Comparison of ENCODE assay signal across 7 mouse cellular contexts in the genomic region with DNA sequence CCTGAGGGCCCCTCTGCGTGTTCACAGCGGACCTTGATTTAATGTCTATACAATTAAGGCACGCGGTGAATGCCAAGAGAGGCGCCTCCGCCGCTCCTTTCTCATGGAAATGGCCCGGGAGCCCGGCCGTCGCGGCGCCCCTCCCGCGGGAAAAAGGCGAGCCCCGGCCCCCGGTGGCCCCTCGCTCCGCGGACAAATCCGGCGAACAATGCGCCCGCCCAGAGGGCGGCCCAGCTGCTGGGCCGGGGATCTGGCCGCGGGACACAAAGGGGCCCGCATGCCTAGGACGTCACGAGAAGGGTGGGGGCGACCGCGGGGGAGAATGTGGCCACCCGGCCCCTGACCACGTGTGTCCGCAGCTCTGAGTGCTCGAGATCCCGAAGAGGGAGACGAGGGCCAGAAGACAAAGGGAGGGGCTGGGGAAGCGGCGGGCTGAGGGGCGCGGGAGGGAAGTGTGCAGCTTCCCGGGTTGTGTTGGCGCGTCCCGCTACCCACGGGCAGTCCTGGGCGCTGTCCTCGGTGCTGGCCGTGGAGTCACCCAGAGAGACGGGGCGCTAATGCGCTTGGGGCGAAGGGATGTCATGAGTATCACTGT. TPM values are rescaled to one million over a fixed set of nuclear protein-coding genes. Genes with fewer than 3 reads are reported as not detected.
A peak's percentile ranks its signal among the peaks of the same experiment; 100 is the strongest.
DNase-seq lines count a peak whose midpoint lies in the region; ATAC-seq and TF ChIP-seq lines count a peak whose summit lies in the region.

No protein-coding gene starts in this region.

- peak overlapping the region; percentile 68 to 77 for H3K4me3 ChIP-seq in ES-E14 (ENCODE audit: insufficient read depth in 1 of 2, low read depth in 1 of 2, low read length in 2 of 2, poor library complexity in 1 of 2, severe bottlenecking in 1 of 2)
- peak overlapping the region; percentile 50 for H3K4me3 ChIP-seq in embryonic facial prominence, embryonic 13.5 days
- H3K4me3 ChIP-seq in hindbrain, embryonic 14.5 days (replicated peaks; ENCODE audit: low read length): peak overlapping the region; percentile 92
- peak overlapping the region; percentile 46 for H3K4me3 ChIP-seq in stomach, embryonic 16.5 days (replicated peaks; ENCODE audit: low read length)

- peak overlapping the region; percentile 85 for H3K4me2 ChIP-seq in embryonic facial prominence, embryonic 13.5 days
- peak overlapping the region; percentile 77 for H3K4me2 ChIP-seq in hindbrain, embryonic 14.5 days (replicated peaks)
- H3K4me2 ChIP-seq in stomach, embryonic 16.5 days (ENCODE audit: low read depth, low read length): peak overlapping the region; percentile 65

- H3K4me1 ChIP-seq in ES-E14 (ENCODE audit: control insufficient read depth in 2 of 2, insufficient read depth in 2 of 2, low read length in 2 of 2, poor library complexity in 1 of 2): peaks cover 5 to 18% of the 10 kb centered on the region in 2 experiments; a peak in 3 of 4 replicates
- H3K4me1 ChIP-seq in embryonic facial prominence, embryonic 13.5 days: peaks cover 25% of the 10 kb centered on the region
- peaks cover 38% of the 10 kb centered on the region for H3K4me1 ChIP-seq in hindbrain, embryonic 14.5 days (replicated peaks; ENCODE audit: control insufficient read depth, insufficient read depth, low read length)
- peaks cover 18% of the 10 kb centered on the region for H3K4me1 ChIP-seq in stomach, embryonic 16.5 days (ENCODE audit: control insufficient read depth, insufficient read depth, low read length)

- DNase-seq in ES-E14 (ENCODE audit: low read depth, low spot score): no peak
- peak; percentile 84 for DNase-seq in adrenal gland, postnatal 14 days
- no peak for DNase-seq in hindbrain, embryonic 14.5 days (ENCODE audit: low spot score)
- peak; percentile 37 to 56 for DNase-seq in left cerebral cortex, adult 8-10 months (ENCODE audit: low spot score in 2 of 2)

- no peaks in the 10 kb centered on the region for H3K9me3 ChIP-seq in ES-E14 (ENCODE audit: control insufficient read depth, insufficient read depth, low read depth, low read length)
- no peaks in the 10 kb centered on the region for H3K9me3 ChIP-seq in embryonic facial prominence, embryonic 13.5 days
- no peaks in the 10 kb centered on the region for H3K9me3 ChIP-seq in hindbrain, embryonic 14.5 days (ENCODE audit: control insufficient read depth, low read length)
- H3K9me3 ChIP-seq in stomach, embryonic 16.5 days (replicated peaks; ENCODE audit: control insufficient read depth, low read length): no peaks in the 10 kb centered on the region

- peaks cover 87% of the 10 kb centered on the region for H3K27me3 ChIP-seq in embryonic facial prominence, embryonic 13.5 days
- H3K27me3 ChIP-seq in hindbrain, embryonic 14.5 days (ENCODE audit: control insufficient read depth, insufficient read depth, low read length): no peaks in the 10 kb centered on the region
- H3K27me3 ChIP-seq in stomach, embryonic 16.5 days (ENCODE audit: control insufficient read depth, insufficient read depth, low read length): peaks cover 77% of the 10 kb centered on the region

- 0 out of 2 replicates have a peak overlapping the region, but pooled peaks have one; percentile 27 for H3K9ac ChIP-seq in ES-E14 (ENCODE audit: insufficient read depth, low read depth, low read length, poor library complexity, severe bottlenecking)
- peak overlapping the region; percentile 49; the same call in 1 of the 2 replicates for H3K9ac ChIP-seq in embryonic facial prominence, embryonic 13.5 days
- H3K9ac ChIP-seq in hindbrain, embryonic 14.5 days: peak overlapping the region; percentile 99
- no peak overlapping the region for H3K9ac ChIP-seq in stomach, embryonic 16.5 days (ENCODE audit: low read length)

- H3K27ac ChIP-seq in ES-E14 (ENCODE audit: insufficient read depth, low read depth, low read length, poor library complexity, severe bottlenecking): no peak overlapping the region
- H3K27ac ChIP-seq in embryonic facial prominence, embryonic 13.5 days: no peak overlapping the region
- peak overlapping the region; percentile 99 for H3K27ac ChIP-seq in hindbrain, embryonic 14.5 days
- H3K27ac ChIP-seq in stomach, embryonic 16.5 days (ENCODE audit: low read length): no peak overlapping the region

- in situ Hi-C loops in ES-E14 (cut with MboI; ENCODE audit: low sequenced_read_pairs in 2 of 2, unreplicated experiment in 2 of 2): loop anchor here (10.0 kb wide), 1 partner anchor 89 kb away; no protein-coding TSS in a partner anchor

- no peaks in the 10 kb centered on the region for H3K36me3 ChIP-seq in ES-E14 (ENCODE audit: control insufficient read depth, insufficient read depth, low read length, poor library complexity, severe bottlenecking)
- H3K36me3 ChIP-seq in embryonic facial prominence, embryonic 13.5 days: no peaks in the 10 kb centered on the region
- H3K36me3 ChIP-seq in hindbrain, embryonic 14.5 days (replicated peaks; ENCODE audit: control insufficient read depth, insufficient read depth): peaks cover 7% of the 10 kb centered on the region
- H3K36me3 ChIP-seq in stomach, embryonic 16.5 days (ENCODE audit: control insufficient read depth, insufficient read depth, low read length): no peaks in the 10 kb centered on the region

- 1% methylated on average over 57 of the region's 57 CpGs for WGBS in embryonic facial prominence, embryonic 13.5 days
- under 1% methylated on average over 57 of the region's 57 CpGs for WGBS in hindbrain, embryonic 14.5 days
- WGBS in stomach, embryonic 16.5 days: under 1% methylated on average over 57 of the region's 57 CpGs

- ATAC-seq in embryonic facial prominence, embryonic 13.5 days (ENCODE audit: insufficient number of reproducible peaks, insufficient read depth, low FRiP score, low TSS enrichment, low read depth): no peak
- peak; percentile 10 for ATAC-seq in hindbrain, embryonic 14.5 days (ENCODE audit: low FRiP score)
- ATAC-seq in megakaryocyte-erythroid progenitor cell, adult 5-6 weeks (replicated peaks; ENCODE audit: low FRiP score, low TSS enrichment, poor library complexity, severe bottlenecking): 0 out of 2 replicates have a peak, but pooled peaks have one; percentile 21
- 0 out of 2 replicates have a peak, but pooled peaks have one; percentile 12 for ATAC-seq in stomach, embryonic 16.5 days (ENCODE audit: insufficient read depth, low FRiP score)

TF ChIP-seq in ES-E14, 5 proteins besides CTCF, POLR2A, EP300 and RAD21:
- TF ChIP-seq MAFK (IDR thresholded peaks at IDR 0.05; ENCODE audit: insufficient read depth, low read depth, low read length) (no peak), CHD2 (IDR thresholded peaks at IDR 0.05; ENCODE audit: low read depth, low read length) (no peak), ZNF384 (IDR thresholded peaks at IDR 0.05; ENCODE audit: low read depth, low read length) (no peak)

RNA-seq across cellular contexts. Expression of a gene that starts 26.6 kb away (rescaled TPM):
- 53.8 and 58.4 TPM in 2 replicates for total RNA-seq in ES-E14 (2012; rRNA removed)
- total RNA-seq in adrenal gland, postnatal 14 days (2021): 52.0 and 61.3 TPM in 2 replicates
- 49.1 and 62.8 TPM in 2 replicates for polyA plus RNA-seq in embryonic facial prominence, embryonic 13.5 days (2015; fragmentation: Nextera tagmentation; extraction: Ambion mirVana)
- polyA plus RNA-seq in hindbrain, embryonic 14.5 days (2014; fragmentation: Nextera tagmentation; extraction: Ambion mirVana): 50.0 and 56.6 TPM in 2 replicates
- 10 to 100 TPM; 50.1 to 54.1 (median 52.4) TPM for total RNA-seq in left cerebral cortex, adult 8-10 months (2022)
- total RNA-seq in megakaryocyte-erythroid progenitor cell, adult 5-6 weeks (2014; fragmentation: Nextera tagmentation): 58.9 and 67.4 TPM in 2 replicates
- 26.4 and 38.3 TPM in 2 replicates for total RNA-seq in megakaryocyte-erythroid progenitor cell, adult 5-6 weeks (2017)
- 10.9 and 11.6 TPM in 2 replicates for polyA plus RNA-seq in stomach, embryonic 16.5 days (2015; fragmentation: Nextera tagmentation; extraction: Ambion mirVana)

RNA-seq across cellular contexts. Expression of a gene that starts 34.7 kb away (rescaled TPM):
- total RNA-seq in ES-E14 (2012; rRNA removed): 2.1 and 3.7 TPM in 2 replicates
- total RNA-seq in adrenal gland, postnatal 14 days (2021): not detected in 2 replicates
- not detected in 2 replicates for polyA plus RNA-seq in embryonic facial prominence, embryonic 13.5 days (2015; fragmentation: Nextera tagmentation; extraction: Ambion mirVana)
- 0.33 TPM in 1 of 2 replicates, not detected in the other for polyA plus RNA-seq in hindbrain, embryonic 14.5 days (2014; fragmentation: Nextera tagmentation; extraction: Ambion mirVana)
- total RNA-seq in left cerebral cortex, adult 8-10 months (2022): not detected
- total RNA-seq in megakaryocyte-erythroid progenitor cell, adult 5-6 weeks (2014; fragmentation: Nextera tagmentation): not detected in 2 replicates
- not detected in 2 replicates for total RNA-seq in megakaryocyte-erythroid progenitor cell, adult 5-6 weeks (2017)
- polyA plus RNA-seq in stomach, embryonic 16.5 days (2015; fragmentation: Nextera tagmentation; extraction: Ambion mirVana): 0.15 TPM in 1 of 2 replicates, not detected in the other

Comparison
In these comparisons a context has a peak if more than half of its experiments do, and no peak if none do; other contexts are left out.
1. DNase-seq: peak in adrenal gland, postnatal 14 days (single experiment) and left cerebral cortex, adult 8-10 months (2 of 2); none in ES-E14 (single experiment) and hindbrain, embryonic 14.5 days (single experiment).
2. Peak in every context shown above with its lines, with median percentiles within 50 percentile points of each other: H3K4me3 ChIP-seq and H3K4me2 ChIP-seq.